Mouse (Mus musculus): ENCODE measurements around the gene Gm128. TPM values are rescaled to one million over a fixed set of nuclear protein-coding genes. Genes with fewer than 3 reads are reported as not detected.
A peak's percentile ranks its signal among the peaks of the same experiment; 100 is the strongest.

The Gm128 gene
- total RNA-seq (2021): not detected

- no peak for DNase-seq
- intact Hi-C loops (cut with DNase I): no loop called here
Observed at GRCm38 (mm10) chr3:95241498-95241897, at the start of gene Gm128. Gene Gm128, minus strand, starts transcription at chr3:95241598.

- DNase-seq: no peak
- intact Hi-C loops (cut with DNase I): no loop called here
Observed at GRCm38 (mm10) chr3:95291041-95291440, 49.6 kb upstream of the Gm128 start.

GRCm38 (mm10) chr3:95290156-95290555, 48.8 kb upstream of the Gm128 start:
- intact Hi-C loops (cut with DNase I): no loop called here
- no peak for DNase-seq

GRCm38 (mm10) chr3:95289419-95289818, 48.0 kb upstream of the Gm128 start:
- intact Hi-C loops (cut with DNase I): no loop called here
- no peak for DNase-seq

GRCm38 (mm10) chr3:95287541-95287940, 46.1 kb upstream of the Gm128 start:
- DNase-seq: no peak
- intact Hi-C loops (cut with DNase I): no loop called here

- no peak for DNase-seq
- intact Hi-C loops (cut with DNase I): no loop called here
Observed at GRCm38 (mm10) chr3:95286510-95286909, 45.1 kb upstream of the Gm128 start.

- intact Hi-C loops (cut with DNase I): no loop called here
- no peak for DNase-seq
Observed at GRCm38 (mm10) chr3:95286011-95286410, 44.6 kb upstream of the Gm128 start.

- intact Hi-C loops (cut with DNase I): loop anchor here (2.0 kb wide), 1 partner anchor 29 kb away; the partner anchor contains the start of gene Cers2
- no peak for DNase-seq
Observed at GRCm38 (mm10) chr3:95285390-95285789, 44.0 kb upstream of the Gm128 start.

- intact Hi-C loops (cut with DNase I): loop anchor here (2.0 to 5.0 kb wide), 2 partner anchors 30 to 67 kb away; partner anchors contain the start of genes Cers2 and Gabpb2
- DNase-seq: no peak
Observed at GRCm38 (mm10) chr3:95284501-95285281, 43.3 kb upstream of the Gm128 start.

GRCm38 (mm10) chr3:95284062-95284461, 42.7 kb upstream of the Gm128 start:
- no peak for DNase-seq
- intact Hi-C loops (cut with DNase I): loop anchor here (2.0 to 5.0 kb wide), 2 partner anchors 31 to 67 kb away; partner anchors contain the start of genes Cers2 and Gabpb2

GRCm38 (mm10) chr3:95283589-95283941, 42.2 kb upstream of the Gm128 start:
- no peak for DNase-seq
- intact Hi-C loops (cut with DNase I): loop anchor here (5.0 kb wide), 1 partner anchor 66 kb away; the partner anchor contains the start of gene Gabpb2

GRCm38 (mm10) chr3:95282865-95283588, 41.6 kb upstream of the Gm128 start:
- intact Hi-C loops (cut with DNase I): loop anchor here (5.0 kb wide), 1 partner anchor 66 kb away; the partner anchor contains the start of gene Gabpb2
- DNase-seq: peak; percentile 77 to 88

- intact Hi-C loops (cut with DNase I): loop anchor here (5.0 kb wide), 1 partner anchor 65 kb away; the partner anchor contains the start of gene Gabpb2
- peak in 1 of 2 experiments; percentile 45 for DNase-seq
Observed at GRCm38 (mm10) chr3:95282381-95282864, 41.0 kb upstream of the Gm128 start.

- intact Hi-C loops (cut with DNase I): loop anchor here (5.0 kb wide), 1 partner anchor 64 kb away; the partner anchor contains the start of gene Gabpb2
- peak; percentile 96 to 98 for DNase-seq
Observed at GRCm38 (mm10) chr3:95281216-95282126, 40.1 kb upstream of the Gm128 start, which contains the start of the genes Mindy1 and Prune1. Gene Mindy1, plus strand, starts transcription at chr3:95281345. Gene Prune1, minus strand, starts transcription at chr3:95282076.

GRCm38 (mm10) chr3:95280747-95281146, 39.3 kb upstream of the Gm128 start:
- peak in 1 of 2 experiments; percentile 23 for DNase-seq
- intact Hi-C loops (cut with DNase I): loop anchor here (5.0 kb wide), 1 partner anchor 63 kb away; the partner anchor contains the start of gene Gabpb2

GRCm38 (mm10) chr3:95277149-95277551, 35.8 kb upstream of the Gm128 start:
- intact Hi-C loops (cut with DNase I): no loop called here
- DNase-seq: no peak

- DNase-seq: no peak
- intact Hi-C loops (cut with DNase I): no loop called here
Observed at GRCm38 (mm10) chr3:95276428-95276934, 35.1 kb upstream of the Gm128 start.

- intact Hi-C loops (cut with DNase I): no loop called here
- no peak for DNase-seq
Observed at GRCm38 (mm10) chr3:95275161-95275560, 33.8 kb upstream of the Gm128 start.

- intact Hi-C loops (cut with DNase I): no loop called here
- DNase-seq: no peak
Observed at GRCm38 (mm10) chr3:95274453-95274852, 33.1 kb upstream of the Gm128 start.

- intact Hi-C loops (cut with DNase I): no loop called here
- no peak for DNase-seq
Observed at GRCm38 (mm10) chr3:95273471-95273870, 32.1 kb upstream of the Gm128 start.

Data from heart, postnatal 36 days (tissue).